Mouse (Mus musculus) ES-Bruce4 (cell line): Measurements from ENCODE around the gene Gdpd1.

ENCODE experiments used
- CTCF ChIP-seq: IDR thresholded peaks from one replicate; pipeline ENCODE4 v1.8.1; 2011; ENCODE audit warnings: low read depth, low read length
- EP300 ChIP-seq: IDR thresholded peaks from 2 replicates; pipeline ENCODE4 v1.6.1; 2011; ENCODE audit warnings: low read depth, low read length; ENCODE audit not compliant: insufficient read depth
- POLR2A ChIP-seq: IDR thresholded peaks from one replicate; pipeline ENCODE4 v1.8.1; 2011; ENCODE audit warnings: low read length; ENCODE audit not compliant: insufficient read depth

DNA sequence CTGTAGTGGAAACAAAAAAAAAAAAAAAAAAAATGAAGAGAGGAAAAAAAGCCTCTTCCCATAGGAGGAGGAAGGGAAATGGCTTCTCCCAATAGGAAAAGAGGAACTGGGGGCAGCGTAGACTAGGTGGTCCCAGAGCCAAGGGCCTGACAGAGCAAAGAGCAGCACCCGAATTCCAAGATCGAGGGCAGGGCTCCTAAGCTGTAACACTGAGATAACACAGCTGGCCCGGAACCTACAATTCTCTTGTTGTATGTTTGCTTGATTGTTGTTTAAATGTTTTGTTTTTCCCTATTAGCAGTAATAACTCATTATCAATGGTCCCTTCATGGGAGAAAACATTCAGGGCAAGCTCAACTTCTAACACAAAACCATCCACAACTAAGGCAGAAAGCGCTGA is 26.9 kb downstream of the Gdpd1 start:
- TF ChIP-seq CTCF = no peak
- no peak for TF ChIP-seq POLR2A
- TF ChIP-seq EP300 = no peak
